Mouse (Mus musculus): ENCODE results near the gene Man2b1. TPM values are rescaled to one million over a fixed set of nuclear protein-coding genes. Genes with fewer than 3 reads are reported as not detected.
A peak's percentile ranks its signal among the peaks of the same experiment; 100 is the strongest.

Gene Man2b1
- polyA plus RNA-seq (2015; fragmentation: Nextera tagmentation; extraction: Ambion mirVana), result 55.4 and 55.7 TPM in 2 replicates

- Histone ChIP-seq H3K9ac (peak within 1 kb of the TSS; percentile 71), H3K27ac (peak within 1 kb of the TSS; percentile 58; the same call in 1 of the 2 replicates), H3K4me3 (replicated peaks) (peak within 1 kb of the TSS; percentile 69), H3K4me2 (replicated peaks) (peak within 1 kb of the TSS; percentile 85), H3K36me3 (peaks cover 24% of the 10 kb centered on the region), H3K9me3 (no peaks in the 10 kb centered on the region), H3K4me1 (replicated peaks) (peaks cover 19% of the 10 kb centered on the region), H3K27me3 (replicated peaks) (no peaks in the 10 kb centered on the region)
- peak; percentile 92 for ATAC-seq
- under 1% methylated on average over 30 of the region's 30 CpGs for WGBS
Observed at GRCm38 (mm10) chr8:85083108-85083813, at the start of gene Man2b1. Gene Man2b1, plus strand, starts transcription at chr8:85083270.

GRCm38 (mm10) chr8:85033867-85034266 lies 49.2 kb upstream of the Man2b1 start:
- H3K9ac ChIP-seq, result no peak overlapping the region
- H3K27ac ChIP-seq, result no peak overlapping the region
- no peak overlapping the region for H3K4me3 ChIP-seq (replicated peaks)
- no peak for ATAC-seq
- peaks cover 12% of the 10 kb centered on the region; the same call in 1 of the 2 replicates for H3K36me3 ChIP-seq
- 57% methylated on average over 1 of the region's 1 CpGs for WGBS
- H3K4me2 ChIP-seq (replicated peaks), result no peak overlapping the region
- no peaks in the 10 kb centered on the region for H3K9me3 ChIP-seq
- H3K27me3 ChIP-seq (replicated peaks), result no peaks in the 10 kb centered on the region
- peaks cover 11% of the 10 kb centered on the region for H3K4me1 ChIP-seq (replicated peaks)

- peaks cover 10% of the 10 kb centered on the region; the same call in 1 of the 2 replicates for H3K4me1 ChIP-seq (replicated peaks)
- 3% methylated on average over 13 of the region's 13 CpGs for WGBS
Observed at GRCm38 (mm10) chr8:85034764-85035163, 48.3 kb upstream of the Man2b1 start.

GRCm38 (mm10) chr8:85035165-85035727 lies 47.8 kb upstream of the Man2b1 start:
- Histone ChIP-seq H3K9me3 (no peaks in the 10 kb centered on the region), H3K36me3 (peaks cover 7% of the 10 kb centered on the region; the same call in 1 of the 2 replicates), H3K4me1 (replicated peaks) (peaks cover 13% of the 10 kb centered on the region; the same call in 1 of the 2 replicates), H3K27me3 (replicated peaks) (no peaks in the 10 kb centered on the region), H3K4me3 (replicated peaks) (peak overlapping the region; percentile 85), H3K4me2 (replicated peaks) (peak overlapping the region; percentile 81), H3K27ac (peak overlapping the region; percentile 100), H3K9ac (peak overlapping the region; percentile 67)
- WGBS, result 4% methylated on average over 12 of the region's 12 CpGs
- no peak for ATAC-seq

More at GRCm38 (mm10) chr8:85034764-85035163, 48.3 kb upstream of the Man2b1 start:
- ATAC-seq, result no peak
- Histone ChIP-seq H3K9me3 (no peaks in the 10 kb centered on the region), H3K27me3 (replicated peaks) (no peaks in the 10 kb centered on the region), H3K9ac (0 out of 2 replicates have a peak overlapping the region, but pooled peaks have one; percentile 67), H3K27ac (peak overlapping the region; percentile 100), H3K4me2 (replicated peaks) (peak overlapping the region; percentile 81), H3K36me3 (peaks cover 8% of the 10 kb centered on the region; the same call in 1 of the 2 replicates), H3K4me3 (replicated peaks) (peak overlapping the region; percentile 85)

GRCm38 (mm10) chr8:85035728-85036310 lies 47.3 kb upstream of the Man2b1 start:
- peak overlapping the region; percentile 85 for H3K4me3 ChIP-seq (replicated peaks)
- H3K36me3 ChIP-seq, result 0 out of 2 replicates have a peak, but pooled peaks cover 8% of the 10 kb centered on the region
- WGBS, result under 1% methylated on average over 15 of the region's 15 CpGs
- peak; percentile 16 for ATAC-seq
- H3K27me3 ChIP-seq (replicated peaks), result no peaks in the 10 kb centered on the region
- H3K9me3 ChIP-seq, result no peaks in the 10 kb centered on the region
- H3K4me2 ChIP-seq (replicated peaks), result peak overlapping the region; percentile 81
- H3K27ac ChIP-seq, result peak overlapping the region; percentile 100
- peak overlapping the region; percentile 67 for H3K9ac ChIP-seq
- peaks cover 13% of the 10 kb centered on the region; the same call in 1 of the 2 replicates for H3K4me1 ChIP-seq (replicated peaks)

GRCm38 (mm10) chr8:85036381-85036717 lies 46.7 kb upstream of the Man2b1 start:
- Histone ChIP-seq H3K27me3 (replicated peaks) (no peaks in the 10 kb centered on the region), H3K36me3 (0 out of 2 replicates have a peak, but pooled peaks cover 8% of the 10 kb centered on the region), H3K4me2 (replicated peaks) (peak overlapping the region; percentile 81), H3K9me3 (no peaks in the 10 kb centered on the region), H3K9ac (peak overlapping the region; percentile 67), H3K4me1 (replicated peaks) (peaks cover 13% of the 10 kb centered on the region; the same call in 1 of the 2 replicates), H3K4me3 (replicated peaks) (peak overlapping the region; percentile 85), H3K27ac (peak overlapping the region; percentile 100)
- ATAC-seq, result peak; percentile 29; the same call in 1 of the 2 replicates
- WGBS, result under 1% methylated on average over 9 of the region's 9 CpGs

GRCm38 (mm10) chr8:85036718-85037365 lies 46.2 kb upstream of the Man2b1 start, which contains the start of gene Tnpo2:
Gene Tnpo2, plus strand, starts transcription at chr8:85036915.
- Histone ChIP-seq H3K27me3 (replicated peaks) (no peaks in the 10 kb centered on the region), H3K9ac (peak within 1 kb of the TSS; percentile 94), H3K9me3 (no peaks in the 10 kb centered on the region), H3K4me2 (replicated peaks) (peak within 1 kb of the TSS; percentile 88), H3K27ac (peak within 1 kb of the TSS; percentile 100), H3K4me1 (replicated peaks) (peaks cover 13% of the 10 kb centered on the region; the same call in 1 of the 2 replicates), H3K36me3 (0 out of 2 replicates have a peak, but pooled peaks cover 8% of the 10 kb centered on the region), H3K4me3 (replicated peaks) (peak within 1 kb of the TSS; percentile 85)
- ATAC-seq, result peak; percentile 93
- WGBS, result under 1% methylated on average over 58 of the region's 59 CpGs

GRCm38 (mm10) chr8:85037366-85037680 lies 45.7 kb upstream of the Man2b1 start:
- peaks cover 13% of the 10 kb centered on the region; the same call in 1 of the 2 replicates for H3K4me1 ChIP-seq (replicated peaks)
- no peaks in the 10 kb centered on the region for H3K27me3 ChIP-seq (replicated peaks)
- H3K27ac ChIP-seq, result peak overlapping the region; percentile 100
- 0 out of 2 replicates have a peak, but pooled peaks cover 8% of the 10 kb centered on the region for H3K36me3 ChIP-seq
- peak overlapping the region; percentile 88 for H3K4me2 ChIP-seq (replicated peaks)
- peak overlapping the region; percentile 94 for H3K9ac ChIP-seq
- H3K4me3 ChIP-seq (replicated peaks), result peak overlapping the region; percentile 85
- ATAC-seq, result peak; percentile 37
- no peaks in the 10 kb centered on the region for H3K9me3 ChIP-seq
- under 1% methylated on average over 13 of the region's 14 CpGs for WGBS

GRCm38 (mm10) chr8:85037681-85038531 lies 45.2 kb upstream of the Man2b1 start:
- under 1% methylated on average over 57 of the region's 57 CpGs for WGBS
- peak; percentile 27 for ATAC-seq
- H3K4me2 ChIP-seq (replicated peaks), result peak overlapping the region; percentile 88
- H3K4me1 ChIP-seq (replicated peaks), result peaks cover 13% of the 10 kb centered on the region; the same call in 1 of the 2 replicates
- H3K27me3 ChIP-seq (replicated peaks), result no peaks in the 10 kb centered on the region
- peak overlapping the region; percentile 94 for H3K9ac ChIP-seq
- 0 out of 2 replicates have a peak, but pooled peaks cover 8% of the 10 kb centered on the region for H3K36me3 ChIP-seq
- no peaks in the 10 kb centered on the region for H3K9me3 ChIP-seq
- H3K4me3 ChIP-seq (replicated peaks), result peak overlapping the region; percentile 85
- H3K27ac ChIP-seq, result peak overlapping the region; percentile 100

GRCm38 (mm10) chr8:85043619-85044018 lies 39.5 kb upstream of the Man2b1 start:
- peaks cover 45% of the 10 kb centered on the region for H3K36me3 ChIP-seq
- ATAC-seq, result no peak

GRCm38 (mm10) chr8:85057367-85057766 lies 25.7 kb upstream of the Man2b1 start:
- H3K27ac ChIP-seq, result no peak overlapping the region
- WGBS, result 78% methylated on average over 7 of the region's 7 CpGs

More at GRCm38 (mm10) chr8:85043619-85044018, 39.5 kb upstream of the Man2b1 start:
- Histone ChIP-seq H3K27me3 (replicated peaks) (no peaks in the 10 kb centered on the region), H3K27ac (no peak overlapping the region), H3K4me2 (replicated peaks) (no peak overlapping the region), H3K9me3 (no peaks in the 10 kb centered on the region), H3K4me1 (replicated peaks) (0 out of 2 replicates have a peak, but pooled peaks cover 6% of the 10 kb centered on the region), H3K9ac (no peak overlapping the region), H3K4me3 (replicated peaks) (no peak overlapping the region)
- WGBS, result 92% methylated on average over 6 of the region's 6 CpGs

More at GRCm38 (mm10) chr8:85057367-85057766, 25.7 kb upstream of the Man2b1 start:
- Histone ChIP-seq H3K9ac (no peak overlapping the region), H3K36me3 (peaks cover 39% of the 10 kb centered on the region), H3K4me3 (replicated peaks) (no peak overlapping the region), H3K27me3 (replicated peaks) (no peaks in the 10 kb centered on the region), H3K4me1 (replicated peaks) (0 out of 2 replicates have a peak, but pooled peaks cover 11% of the 10 kb centered on the region), H3K4me2 (replicated peaks) (no peak overlapping the region), H3K9me3 (no peaks in the 10 kb centered on the region)
- no peak for ATAC-seq
